Mouse (Mus musculus) olfactory bulb, adult 2 months (tissue): ENCODE measurements around the gene Siglech.

ENCODE experiments used
- CTCF ChIP-seq: fragments of 200-500 bp; IDR thresholded peaks from 2 replicates; pipeline ENCODE4 v1.5.1; 2012; ENCODE audit warnings: low read depth, mild to moderate bottlenecking, low read length, moderate library complexity; ENCODE audit not compliant: insufficient read depth
- POLR2A ChIP-seq: fragments of 200-500 bp; IDR thresholded peaks from 2 replicates; pipeline ENCODE4 v1.6.1; 2012; ENCODE audit warnings: mild to moderate bottlenecking, low read depth, low read length, moderate library complexity; ENCODE audit not compliant: insufficient read depth

- TF ChIP-seq POLR2A (no peak), CTCF (no peak)
Observed at GRCm38 (mm10) chr7:55793236-55793951, 25.4 kb downstream of the Siglech start.
